Mouse (Mus musculus): ENCODE measurements around the gene Sh3gl1. TPM values are rescaled to one million over a fixed set of nuclear protein-coding genes. Genes with fewer than 3 reads are reported as not detected.

The Sh3gl1 gene
- polyA plus RNA-seq, 1 experiment from 2014 or later = 185 TPM

DNA sequence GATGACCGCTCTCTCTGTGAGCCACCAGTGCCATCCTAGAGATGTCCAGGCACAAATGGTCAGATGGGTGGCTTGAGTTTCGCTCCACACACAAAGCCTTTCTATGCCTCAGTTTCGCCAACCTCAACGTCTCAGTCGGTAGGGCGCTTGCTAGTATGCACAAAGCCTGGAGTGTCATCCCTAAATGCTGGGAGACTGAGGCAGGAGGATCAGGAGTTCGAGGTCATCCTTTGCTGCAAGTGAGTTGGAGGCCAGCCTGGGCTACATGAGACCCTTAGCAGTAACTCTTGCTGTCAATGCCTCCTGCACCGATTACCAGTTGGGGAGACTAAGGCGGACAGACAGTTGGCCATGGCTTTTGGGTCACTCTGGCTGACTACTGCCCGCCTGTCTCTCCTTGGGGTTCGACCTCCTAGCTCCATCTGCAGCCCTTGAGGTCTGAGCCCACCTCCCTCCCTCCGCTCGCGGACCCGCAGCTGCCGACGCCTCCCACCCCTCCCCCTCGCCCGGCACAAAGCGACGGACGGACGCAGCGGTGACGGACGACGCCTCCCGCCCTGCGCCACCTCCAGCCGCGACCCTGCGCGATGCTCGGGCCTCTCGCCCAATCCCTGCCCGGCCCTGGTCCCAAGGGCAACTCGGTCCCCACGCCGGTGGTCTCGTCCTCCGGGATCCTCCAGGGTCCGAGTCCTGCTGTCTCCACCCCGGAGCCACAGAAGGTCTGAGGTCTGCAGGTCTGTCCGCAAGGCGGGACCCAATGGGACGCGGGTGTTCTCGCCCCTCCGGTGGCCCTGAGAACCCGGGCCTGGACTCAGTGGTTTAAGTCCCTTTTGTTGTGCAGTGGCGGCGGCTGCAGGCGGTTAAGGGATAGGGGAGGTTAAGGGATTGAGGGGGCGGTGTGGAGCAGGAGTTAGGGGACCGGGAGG is 66.2 kb downstream of the Sh3gl1 start, which contains the start of gene Shd:
TSS of gene Shd (plus strand) at position 502 of the 926 bp plus-strand sequence.
- no peak for ATAC-seq (ENCODE audit: insufficient number of reproducible peaks, insufficient read depth, low FRiP score, low TSS enrichment, low read depth)
- Histone ChIP-seq H3K36me3 (peaks cover 32% of the 10 kb centered on the region), H3K27ac (no peak within 1 kb of the TSS), H3K4me1 (peaks cover 21% of the 10 kb centered on the region), H3K27me3 (peaks cover 10% of the 10 kb centered on the region), H3K4me3 (peak within 1 kb of the TSS; percentile 64), H3K4me2 (peak within 1 kb of the TSS; percentile 86), H3K9me3 (no peaks in the 10 kb centered on the region), H3K9ac (peak within 1 kb of the TSS; percentile 83)
- 8% methylated on average over 55 of the region's 55 CpGs for WGBS

- no peaks in the 10 kb centered on the region for H3K9me3 ChIP-seq
- H3K4me3 ChIP-seq = no peak overlapping the region; the same call in 1 of the 2 replicates
- 37% methylated on average over 14 of the region's 14 CpGs for WGBS
- peak overlapping the region; percentile 83 for H3K9ac ChIP-seq
- peak overlapping the region; percentile 86 for H3K4me2 ChIP-seq
- no peak overlapping the region for H3K27ac ChIP-seq
- no peak for ATAC-seq (ENCODE audit: insufficient number of reproducible peaks, insufficient read depth, low FRiP score, low TSS enrichment, low read depth)
- H3K36me3 ChIP-seq = peaks cover 38% of the 10 kb centered on the region
- H3K4me1 ChIP-seq = peaks cover 21% of the 10 kb centered on the region
- peaks cover 10% of the 10 kb centered on the region for H3K27me3 ChIP-seq
These were observed 66.9 kb downstream of the Sh3gl1 start for GRCm38 (mm10) chr17:55969560-55969959.

- Histone ChIP-seq H3K36me3 (peaks cover 40% of the 10 kb centered on the region), H3K4me2 (no peak overlapping the region), H3K4me1 (peaks cover 23% of the 10 kb centered on the region), H3K9ac (no peak overlapping the region), H3K27me3 (peaks cover 10% of the 10 kb centered on the region), H3K9me3 (no peaks in the 10 kb centered on the region), H3K27ac (no peak overlapping the region), H3K4me3 (no peak overlapping the region)
- no peak for ATAC-seq (ENCODE audit: insufficient number of reproducible peaks, insufficient read depth, low FRiP score, low TSS enrichment, low read depth)
- 42% methylated on average over 7 of the region's 7 CpGs for WGBS
These were observed 68.2 kb downstream of the Sh3gl1 start for GRCm38 (mm10) chr17:55968210-55968609.

DNA sequence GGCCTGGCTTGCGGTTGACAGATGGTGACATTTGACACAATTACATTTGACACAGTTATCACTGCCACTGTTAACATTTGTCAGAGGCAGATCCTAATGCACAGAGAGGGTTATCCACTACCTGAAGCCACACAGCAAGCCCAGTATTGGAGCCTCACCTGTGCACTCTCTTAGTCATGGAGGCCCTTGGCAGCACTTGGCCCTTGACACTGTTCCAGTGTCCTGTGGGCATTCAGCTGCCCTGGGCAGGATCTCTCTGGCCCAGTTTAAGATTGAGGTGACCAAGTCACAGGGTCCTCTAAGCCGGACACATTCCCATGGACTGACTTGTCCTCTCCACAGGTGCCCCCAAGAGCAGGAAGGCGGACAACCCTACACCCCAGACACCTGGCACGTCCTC is 69.2 kb downstream of the Sh3gl1 start:
- H3K27ac ChIP-seq = no peak overlapping the region
- WGBS = 87% methylated on average over 4 of the region's 4 CpGs
- peaks cover 10% of the 10 kb centered on the region for H3K27me3 ChIP-seq
- no peak overlapping the region for H3K9ac ChIP-seq
- H3K4me3 ChIP-seq = no peak overlapping the region
- ATAC-seq (ENCODE audit: insufficient number of reproducible peaks, insufficient read depth, low FRiP score, low TSS enrichment, low read depth) = no peak
- no peak overlapping the region for H3K4me2 ChIP-seq
- peaks cover 27% of the 10 kb centered on the region for H3K4me1 ChIP-seq
- H3K36me3 ChIP-seq = peaks cover 46% of the 10 kb centered on the region
- no peaks in the 10 kb centered on the region for H3K9me3 ChIP-seq

Other genes starting within 250 kb of the Sh3gl1 start
- 11.0 and 11.2 TPM in 2 replicates for gene Zfp119a, start 157.7 kb downstream of the Sh3gl1 start, polyA plus RNA-seq (2015; fragmentation: Nextera tagmentation; extraction: Ambion mirVana)
- 14.6 and 16.5 TPM in 2 replicates for gene Zfp959, start 144.5 kb downstream of the Sh3gl1 start, polyA plus RNA-seq (2015; fragmentation: Nextera tagmentation; extraction: Ambion mirVana)
- 5.8 and 7.2 TPM in 2 replicates for gene Zfp119b, start 87.1 kb downstream of the Sh3gl1 start, polyA plus RNA-seq (2015; fragmentation: Nextera tagmentation; extraction: Ambion mirVana)
- 1.3 and 1.9 TPM in 2 replicates for gene Ebi3, start 84.0 kb downstream of the Sh3gl1 start, polyA plus RNA-seq (2015; fragmentation: Nextera tagmentation; extraction: Ambion mirVana)
- gene Yju2, start 77.5 kb downstream of the Sh3gl1 start, polyA plus RNA-seq (2015; fragmentation: Nextera tagmentation; extraction: Ambion mirVana) = 27.0 and 29.5 TPM in 2 replicates
- gene Shd, start 66.2 kb downstream of the Sh3gl1 start, polyA plus RNA-seq (2015; fragmentation: Nextera tagmentation; extraction: Ambion mirVana) = 35.2 and 35.5 TPM in 2 replicates
- gene Fsd1, start 50.1 kb downstream of the Sh3gl1 start, polyA plus RNA-seq (2015; fragmentation: Nextera tagmentation; extraction: Ambion mirVana) = 31.9 and 40.5 TPM in 2 replicates
- 10.2 TPM in 2 replicates for gene Stap2, start 31.1 kb downstream of the Sh3gl1 start, polyA plus RNA-seq (2015; fragmentation: Nextera tagmentation; extraction: Ambion mirVana)
- gene Mpnd, start 30.9 kb downstream of the Sh3gl1 start, polyA plus RNA-seq (2015; fragmentation: Nextera tagmentation; extraction: Ambion mirVana) = 132 and 134 TPM in 2 replicates
- 25.8 and 34.8 TPM in 2 replicates for gene Chaf1a, start 3.8 kb upstream of the Sh3gl1 start, polyA plus RNA-seq (2015; fragmentation: Nextera tagmentation; extraction: Ambion mirVana)
- 47.6 and 51.2 TPM in 2 replicates for gene Ubxn6, start 38.4 kb upstream of the Sh3gl1 start, polyA plus RNA-seq (2015; fragmentation: Nextera tagmentation; extraction: Ambion mirVana)
- gene Hdgfl2, start 43.0 kb upstream of the Sh3gl1 start, polyA plus RNA-seq (2015; fragmentation: Nextera tagmentation; extraction: Ambion mirVana) = 151 and 155 TPM in 2 replicates
- 0.07 and 0.10 TPM in 2 replicates for gene Plin4, start 73.2 kb upstream of the Sh3gl1 start, polyA plus RNA-seq (2015; fragmentation: Nextera tagmentation; extraction: Ambion mirVana)
- 0.17 and 0.30 TPM in 2 replicates for gene Plin5, start 81.0 kb upstream of the Sh3gl1 start, polyA plus RNA-seq (2015; fragmentation: Nextera tagmentation; extraction: Ambion mirVana)
- 0.24 and 0.30 TPM in 2 replicates for gene Lrg1, start 85.4 kb upstream of the Sh3gl1 start, polyA plus RNA-seq (2015; fragmentation: Nextera tagmentation; extraction: Ambion mirVana)
- gene Sema6b, start 103.7 kb upstream of the Sh3gl1 start, polyA plus RNA-seq (2015; fragmentation: Nextera tagmentation; extraction: Ambion mirVana) = 2.4 and 2.5 TPM in 2 replicates
- 13.8 and 13.9 TPM in 2 replicates for gene Tnfaip8l1, start 125.8 kb upstream of the Sh3gl1 start, polyA plus RNA-seq (2015; fragmentation: Nextera tagmentation; extraction: Ambion mirVana)
- gene Mydgf, start 147.3 kb upstream of the Sh3gl1 start, polyA plus RNA-seq (2015; fragmentation: Nextera tagmentation; extraction: Ambion mirVana) = 86.3 and 91.0 TPM in 2 replicates
- gene Dpp9, start 182.3 kb upstream of the Sh3gl1 start, polyA plus RNA-seq (2015; fragmentation: Nextera tagmentation; extraction: Ambion mirVana) = 34.9 and 37.5 TPM in 2 replicates
- 13.5 and 14.1 TPM in 2 replicates for gene Fem1a, start 220.2 kb upstream of the Sh3gl1 start, polyA plus RNA-seq (2015; fragmentation: Nextera tagmentation; extraction: Ambion mirVana)
- gene Ticam1, start 240.2 kb upstream of the Sh3gl1 start, polyA plus RNA-seq (2015; fragmentation: Nextera tagmentation; extraction: Ambion mirVana) = 4.1 and 4.3 TPM in 2 replicates

Measured in embryonic facial prominence, embryonic 13.5 days (tissue).